Mouse (Mus musculus): ENCODE results near the gene Fam57b.
A peak's percentile ranks its signal among the peaks of the same experiment; 100 is the strongest.

Gene Fam57b

GRCm38 (mm10) chr7:126799468-126800268, 2.2 kb downstream of the Fam57b start:
- peak; percentile 98 for DNase-seq

GRCm38 (mm10) chr7:126800269-126801056, 3.0 kb downstream of the Fam57b start:
- peak; percentile 95 for DNase-seq

- DNase-seq, result no peak
Observed at GRCm38 (mm10) chr7:126801057-126801422, 3.6 kb downstream of the Fam57b start.

- no peak for DNase-seq
Observed at GRCm38 (mm10) chr7:126802134-126802889, 4.8 kb downstream of the Fam57b start.

GRCm38 (mm10) chr7:126803181-126803580, 5.7 kb downstream of the Fam57b start:
- DNase-seq, result no peak

- DNase-seq, result no peak
Observed at GRCm38 (mm10) chr7:126803751-126804150, 6.3 kb downstream of the Fam57b start.

GRCm38 (mm10) chr7:126806956-126807355, 9.5 kb downstream of the Fam57b start:
- DNase-seq, result no peak

GRCm38 (mm10) chr7:126807405-126807804, 9.9 kb downstream of the Fam57b start:
- DNase-seq, result no peak

GRCm38 (mm10) chr7:126808703-126809455, 11.4 kb downstream of the Fam57b start:
- DNase-seq, result peak; percentile 99

GRCm38 (mm10) chr7:126809723-126810369, 12.4 kb downstream of the Fam57b start:
- DNase-seq, result no peak

- DNase-seq, result peak; percentile 82
Observed at GRCm38 (mm10) chr7:126815726-126816222, 18.3 kb downstream of the Fam57b start.

- peak; percentile 98 for DNase-seq
Observed at GRCm38 (mm10) chr7:126816494-126816893, 19.0 kb downstream of the Fam57b start.

- DNase-seq, result no peak
Observed at GRCm38 (mm10) chr7:126817595-126817994, 20.1 kb downstream of the Fam57b start.

GRCm38 (mm10) chr7:126818818-126819217, 21.4 kb downstream of the Fam57b start:
- DNase-seq, result no peak

- peak; percentile 97 for DNase-seq
Observed at GRCm38 (mm10) chr7:126821835-126822511, 24.5 kb downstream of the Fam57b start.

GRCm38 (mm10) chr7:126822741-126823140, 25.3 kb downstream of the Fam57b start:
- DNase-seq, result peak; percentile 97

GRCm38 (mm10) chr7:126823202-126823711, 25.8 kb downstream of the Fam57b start:
- DNase-seq, result no peak

GRCm38 (mm10) chr7:126823940-126824339, 26.5 kb downstream of the Fam57b start:
- no peak for DNase-seq

- DNase-seq, result no peak
Observed at GRCm38 (mm10) chr7:126825403-126825802, 27.9 kb downstream of the Fam57b start.

- no peak for DNase-seq
Observed at GRCm38 (mm10) chr7:126825952-126826351, 28.5 kb downstream of the Fam57b start.

- DNase-seq, result no peak
Observed at GRCm38 (mm10) chr7:126831539-126831938, 34.1 kb downstream of the Fam57b start, which contains the start of gene 4930451I11Rik. Gene 4930451I11Rik (minus strand): TSS chr7:126831639.

All from heart, adult 11 months (tissue).